Mouse (Mus musculus) cerebral cortex, adult 2 months (tissue): ENCODE measurements around the gene 4933400A11Rik.

Experiments
- WGBS: fragments of 180-500 bp; shearing (Covaris S2); methylation state at CpG from one replicate; pipeline ENCODE4 v1.1.7; 2018; 5-methylcytosine and 5-hydroxymethylcytosine counted together

4933400A11Rik gene

DNA sequence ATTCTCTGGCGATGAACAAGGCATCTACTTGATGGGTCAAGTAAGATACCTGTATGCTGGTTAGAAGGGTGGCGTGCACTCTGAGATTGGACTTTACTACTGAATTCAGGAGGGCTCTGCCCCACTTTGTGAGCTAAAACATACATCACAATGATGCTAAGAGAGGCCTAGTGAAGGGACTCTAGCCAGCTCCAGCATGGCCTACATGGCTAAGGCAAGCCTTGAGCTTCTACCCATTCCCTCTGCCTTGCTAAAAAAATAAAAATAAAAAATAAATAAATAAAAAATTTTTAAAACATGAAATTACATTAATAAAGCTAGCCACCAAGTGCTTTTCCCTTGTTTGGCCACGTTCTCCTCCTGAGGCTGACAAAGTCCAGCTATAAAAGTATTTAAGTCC is at the start of gene 4933400A11Rik:
Gene 4933400A11Rik, minus strand, starts transcription at position 101 of the 400 bp plus-strand sequence.
- WGBS: 93% methylated on average over 3 of the region's 3 CpGs

DNA sequence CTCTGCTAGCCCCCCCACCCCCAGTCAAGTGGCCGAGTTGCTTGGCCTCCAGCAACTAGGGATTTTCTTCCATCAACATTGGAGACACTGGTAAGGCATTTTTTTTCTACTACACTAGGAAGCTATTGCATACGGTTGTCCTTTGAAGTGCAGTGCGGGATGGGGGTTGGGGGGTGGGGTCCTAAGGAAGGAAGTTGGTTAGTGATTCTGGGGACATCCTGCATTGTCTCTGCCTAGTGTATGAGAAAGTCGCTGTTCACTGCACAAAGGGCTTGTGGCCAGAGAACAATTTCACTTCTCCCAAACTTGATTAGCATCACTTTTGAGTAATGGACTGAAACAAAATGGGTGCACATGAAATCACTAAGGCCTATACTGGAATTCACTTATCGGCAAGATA is 48.7 kb upstream of the 4933400A11Rik start:
- WGBS: 47% methylated on average over 5 of the region's 5 CpGs

DNA sequence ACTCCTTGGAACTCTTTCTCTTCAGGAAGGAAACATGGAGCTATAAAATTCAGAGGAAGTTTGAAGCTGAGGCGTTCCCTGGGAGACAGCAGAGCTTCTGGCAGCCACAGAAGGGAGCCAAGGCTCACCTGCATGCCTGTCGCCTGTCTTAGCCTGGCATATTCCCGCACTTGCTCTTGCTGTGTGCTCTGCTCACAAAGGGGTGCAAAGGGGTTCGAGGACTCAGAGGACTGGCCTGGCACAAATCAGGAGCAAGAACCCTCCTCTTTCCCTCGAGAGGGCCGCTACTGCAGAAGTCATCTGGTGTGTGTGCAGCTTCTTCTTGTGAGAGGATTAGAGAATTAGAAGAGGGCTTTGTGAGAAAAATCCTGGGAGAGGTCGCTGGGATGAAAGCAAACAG is 48.3 kb upstream of the 4933400A11Rik start:
- WGBS: 43% methylated on average over 7 of the region's 7 CpGs

DNA sequence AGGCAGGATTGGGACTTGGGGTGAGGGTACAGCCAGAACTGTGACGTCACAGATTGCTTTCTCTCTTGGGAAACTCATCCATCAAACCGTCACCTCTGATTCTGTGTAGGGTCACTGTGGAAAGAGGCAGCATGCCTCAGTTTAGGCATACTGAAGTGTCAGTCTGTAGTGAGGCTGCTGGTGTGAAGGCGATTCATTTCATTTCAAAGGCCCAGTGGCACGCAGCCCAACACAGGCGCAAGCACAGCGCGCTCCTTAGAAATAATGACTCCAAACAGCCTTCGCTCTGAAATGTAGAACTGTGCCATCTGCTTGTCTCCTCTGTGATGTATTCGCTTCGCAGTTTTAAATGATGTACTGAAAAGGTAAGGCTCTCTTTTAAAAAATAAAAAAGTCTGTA is 47.5 kb upstream of the 4933400A11Rik start:
- WGBS: 33% methylated on average over 10 of the region's 10 CpGs

DNA sequence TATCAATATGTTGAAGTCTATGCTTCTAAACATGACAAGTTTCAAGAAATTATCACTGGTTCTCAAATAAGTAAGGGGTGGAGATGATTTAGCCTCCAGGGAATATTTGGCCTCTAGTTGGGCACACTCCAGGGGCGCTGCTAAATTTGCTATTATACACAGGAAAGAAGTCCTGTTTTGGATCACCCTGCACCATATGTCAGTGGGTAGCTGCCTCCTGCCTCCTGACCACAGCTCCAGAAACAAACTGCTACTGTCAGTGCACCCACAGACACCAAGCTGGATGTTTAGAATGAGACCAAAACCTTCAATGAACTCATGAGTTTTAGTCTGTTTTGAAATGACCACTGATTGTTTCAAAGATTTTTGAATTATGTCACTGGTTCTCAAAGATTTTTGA is 34.2 kb upstream of the 4933400A11Rik start:
- 45% methylated on average over 1 of the region's 1 CpGs for WGBS

DNA sequence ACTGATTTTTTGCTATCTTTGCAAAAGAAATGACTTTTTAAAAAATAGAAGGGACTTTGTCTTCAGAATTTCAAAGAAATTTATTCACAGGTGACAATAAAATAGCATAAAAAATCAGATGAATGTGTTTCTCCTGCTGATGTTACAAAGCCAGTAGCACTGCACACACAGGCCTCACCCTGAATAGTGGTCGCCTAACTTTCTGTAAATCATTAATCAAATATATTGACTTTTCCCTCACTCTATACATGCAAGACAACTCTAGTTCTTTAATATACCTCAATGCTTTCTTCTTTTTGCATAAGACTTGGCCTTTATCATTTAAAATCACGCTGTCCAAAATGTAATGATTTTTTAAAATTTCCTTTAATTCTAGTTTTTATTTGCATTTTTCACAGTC is 32.3 kb upstream of the 4933400A11Rik start:
- 97% methylated on average over 2 of the region's 2 CpGs for WGBS

GRCm38 (mm10) chrX:169811318-169811717 is 31.9 kb upstream of the 4933400A11Rik start:
- 50% methylated on average over 5 of the region's 5 CpGs for WGBS

- 90% methylated on average over 3 of the region's 3 CpGs for WGBS
Measured at GRCm38 (mm10) chrX:169807744-169808143, 28.3 kb upstream of the 4933400A11Rik start.

GRCm38 (mm10) chrX:169805791-169806190 is 26.4 kb upstream of the 4933400A11Rik start:
- WGBS: 59% methylated on average over 5 of the region's 5 CpGs

GRCm38 (mm10) chrX:169800238-169800637 is 20.8 kb upstream of the 4933400A11Rik start:
- 67% methylated on average over 4 of the region's 4 CpGs for WGBS

- WGBS: 3% methylated on average over 11 of the region's 11 CpGs
Measured at GRCm38 (mm10) chrX:169798987-169799680, 19.7 kb upstream of the 4933400A11Rik start.

GRCm38 (mm10) chrX:169797148-169797547 is 17.7 kb upstream of the 4933400A11Rik start:
- 36% methylated on average over 3 of the region's 3 CpGs for WGBS

- WGBS: 48% methylated on average over 7 of the region's 7 CpGs
Measured at GRCm38 (mm10) chrX:169794831-169795311, 15.4 kb upstream of the 4933400A11Rik start.

GRCm38 (mm10) chrX:169794421-169794820 is 15.0 kb upstream of the 4933400A11Rik start:
- WGBS: 72% methylated on average over 4 of the region's 4 CpGs

DNA sequence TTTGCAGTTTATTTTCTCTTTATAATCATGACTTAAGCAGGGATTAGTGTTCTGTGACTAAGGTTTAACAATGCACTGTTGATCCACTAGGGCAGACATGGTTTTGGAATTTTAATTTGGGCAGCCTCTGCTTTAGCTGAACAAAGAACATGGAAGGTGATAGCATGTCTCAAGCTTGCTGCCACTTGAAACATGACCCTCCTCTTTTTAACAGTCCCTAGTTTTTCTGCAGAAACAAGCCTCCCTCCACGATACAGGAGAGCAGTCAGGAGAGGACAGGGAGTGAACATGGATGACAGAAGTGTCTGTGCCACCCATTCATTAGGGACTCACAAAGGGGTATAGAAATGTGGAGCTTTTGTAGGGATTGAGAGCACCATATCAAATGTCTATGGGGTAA is 13.4 kb upstream of the 4933400A11Rik start:
- WGBS: 64% methylated on average over 1 of the region's 1 CpGs

GRCm38 (mm10) chrX:169789702-169790101 is 10.3 kb upstream of the 4933400A11Rik start:
- WGBS: 88% methylated on average over 5 of the region's 5 CpGs

- WGBS: 90% methylated on average over 3 of the region's 3 CpGs
Measured at GRCm38 (mm10) chrX:169758001-169758400, 21.4 kb downstream of the 4933400A11Rik start.

- 53% methylated on average over 3 of the region's 3 CpGs for WGBS
Measured at GRCm38 (mm10) chrX:169735387-169735969, 44.0 kb downstream of the 4933400A11Rik start.
